Mouse (Mus musculus) hindbrain, embryonic 14.5 days (tissue): ENCODE measurements around the gene Wdr76. TPM values are rescaled to one million over a fixed set of nuclear protein-coding genes. Genes with fewer than 3 reads are reported as not detected.
"Not testable (repeated sequence)": the region's sequence is repeated elsewhere in the genome, so short reads cannot be mapped to it uniquely, and the experiment has no call there.

Experiments used
- ATAC-seq: fragments of 200-750 bp; cut with Nextera tagmentation; 2 replicates; pipeline ENCODE4 v1.8.0; 2017; ENCODE audit warnings: moderate number of reproducible peaks, mild to moderate bottlenecking, moderate TSS enrichment, moderate library complexity; ENCODE audit not compliant: low FRiP score
- DNase-seq: peaks from one replicate; pipeline ENCODE4 v3.0.0-alpha.2; 2015; ENCODE audit warnings: low spot score
- H3K27ac ChIP-seq: fragments of 300-500 bp; sonication (generic); 2 replicates; pipeline ENCODE4 v1.5.1; 2014; ENCODE audit warnings: mild to moderate bottlenecking, moderate library complexity
- H3K27me3 ChIP-seq: fragments of 300-500 bp; sonication (generic); 2 replicates; pipeline ENCODE4 v1.6.1; 2014; ENCODE audit warnings: mild to moderate bottlenecking, low read length, mixed read lengths; ENCODE audit not compliant: control insufficient read depth, insufficient read depth
- H3K36me3 ChIP-seq: fragments of 300-500 bp; sonication (generic); replicated peaks from 2 replicates; pipeline ENCODE4 v1.6.1; 2014; ENCODE audit not compliant: control insufficient read depth, insufficient read depth
- H3K4me1 ChIP-seq: fragments of 300-500 bp; sonication (generic); replicated peaks from 2 replicates; pipeline ENCODE4 v1.6.1; 2014; ENCODE audit warnings: antibody characterized with exemption, low read length, mixed read lengths; ENCODE audit not compliant: control insufficient read depth, insufficient read depth
- H3K4me2 ChIP-seq: fragments of 300-500 bp; sonication (generic); replicated peaks from 2 replicates; pipeline ENCODE4 v1.6.1; 2014; ENCODE audit warnings: mild to moderate bottlenecking, moderate library complexity
- H3K4me3 ChIP-seq: fragments of 300-500 bp; sonication (generic); replicated peaks from 2 replicates; pipeline ENCODE4 v1.5.1; 2014; ENCODE audit warnings: mild to moderate bottlenecking, low read length
- H3K9ac ChIP-seq: fragments of 300-500 bp; sonication (generic); 2 replicates; pipeline ENCODE4 v1.6.1; 2014
- H3K9me3 ChIP-seq: fragments of 300-500 bp; sonication (generic); 2 replicates; pipeline ENCODE4 v1.6.1; 2016; ENCODE audit warnings: low read length; ENCODE audit not compliant: control insufficient read depth
- WGBS: fragments of 180-500 bp; shearing (Covaris S2); extraction: QIAGEN DNeasy Blood & Tissue Kit; methylation state at CpG from one replicate; pipeline ENCODE4 v1.1.7; 2014; 5-methylcytosine and 5-hydroxymethylcytosine counted together
- polyA plus RNA-seq: library from polyadenylated mRNA; unstranded; fragments of >200 nt; fragmentation: Nextera tagmentation; extraction: Ambion mirVana; gene quantifications from 2 replicates; pipeline ENCODE4 v1.2.1, GENCODE M21; 2014

Gene Wdr76
- polyA plus RNA-seq, 1 experiment from 2014 or later: 3.8 TPM

DNA sequence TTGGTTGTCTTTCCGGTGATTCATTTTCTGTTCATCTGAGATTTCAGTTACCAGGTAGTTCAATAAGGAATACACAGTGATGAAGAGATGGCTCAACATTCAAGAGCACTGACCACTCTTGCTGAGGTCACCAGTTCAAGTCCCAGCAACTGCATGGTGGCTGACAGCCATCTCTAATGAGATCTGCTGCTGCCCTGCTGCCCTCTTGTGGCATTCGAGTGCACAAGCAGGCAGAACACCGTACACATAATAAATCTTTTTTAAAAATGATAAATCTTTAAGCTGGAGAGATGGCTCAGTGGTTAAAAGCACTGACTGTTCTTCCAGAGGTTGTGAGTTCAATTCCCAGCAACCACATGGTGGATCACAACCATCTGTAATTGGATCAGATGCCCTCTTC is 26.0 kb upstream of the Wdr76 start:
- WGBS: 54% methylated on average over 3 of the region's 3 CpGs
- no peak for ATAC-seq

DNA sequence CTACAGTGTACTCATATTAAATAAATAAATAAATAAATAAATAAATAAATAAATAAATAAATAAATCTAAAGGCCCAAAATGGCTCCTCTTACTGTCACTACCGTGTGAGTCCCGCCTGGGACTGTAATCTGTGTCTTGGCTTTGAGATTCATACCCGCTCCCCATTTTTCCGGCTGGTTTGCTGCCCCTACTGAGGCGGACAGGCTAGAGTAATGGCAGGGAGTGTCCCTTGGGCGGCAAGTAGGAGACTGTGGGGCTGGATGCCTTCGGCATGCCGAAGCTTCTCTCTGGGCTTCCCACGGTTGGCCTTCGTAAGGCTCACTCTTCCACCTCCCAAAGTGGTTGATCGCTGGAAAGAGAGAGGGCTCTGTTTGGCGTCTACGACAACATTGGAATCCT is 25.6 kb upstream of the Wdr76 start:
- not testable (repeated sequence) for H3K4me1 ChIP-seq, H3K27ac ChIP-seq, H3K4me3 ChIP-seq, H3K4me2 ChIP-seq, H3K9me3 ChIP-seq, ATAC-seq, H3K9ac ChIP-seq, H3K27me3 ChIP-seq, DNase-seq, H3K36me3 ChIP-seq
- 90% methylated on average over 13 of the region's 13 CpGs for WGBS

More for the DNA sequence above, 26.0 kb upstream of the Wdr76 start:
- Histone ChIP-seq H3K9ac (no peak overlapping the region), H3K4me3 (no peak overlapping the region), H3K9me3 (no peaks in the 10 kb centered on the region), H3K36me3 (no peaks in the 10 kb centered on the region), H3K27me3 (no peaks in the 10 kb centered on the region), H3K27ac (no peak overlapping the region), H3K4me2 (no peak overlapping the region), H3K4me1 (no peaks in the 10 kb centered on the region; the same call in 1 of the 2 replicates)
- DNase-seq: no peak

DNA sequence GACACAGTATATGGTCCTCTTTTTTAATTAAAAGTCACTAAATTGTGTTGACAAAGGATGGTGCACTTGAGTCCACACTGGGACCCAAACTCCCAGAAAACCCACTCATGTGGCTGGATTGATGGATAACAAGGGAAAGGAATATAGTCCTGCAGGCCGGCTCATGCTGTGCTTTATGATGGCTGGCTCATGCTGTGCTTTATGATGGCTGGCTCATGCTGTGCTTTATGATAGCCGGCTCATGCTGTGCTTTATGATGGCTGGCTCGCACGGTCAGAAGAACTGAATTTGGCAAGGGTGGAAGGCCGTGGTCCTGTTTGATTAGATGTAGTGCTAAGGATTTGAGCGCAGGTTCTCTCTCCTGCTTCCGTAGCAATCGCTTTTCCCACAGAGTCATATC is 22.9 kb upstream of the Wdr76 start:
- ATAC-seq (no peak), DNase-seq (no peak)
- Histone ChIP-seq H3K27me3 (no peaks in the 10 kb centered on the region), H3K36me3 (no peaks in the 10 kb centered on the region), H3K27ac (no peak overlapping the region), H3K4me1 (no peaks in the 10 kb centered on the region; the same call in 1 of the 2 replicates), H3K4me2 (0 out of 2 replicates have a peak overlapping the region, but pooled peaks have one; percentile 1), H3K4me3 (no peak overlapping the region), H3K9ac (no peak overlapping the region), H3K9me3 (no peaks in the 10 kb centered on the region)
- 34% methylated on average over 8 of the region's 8 CpGs for WGBS

DNA sequence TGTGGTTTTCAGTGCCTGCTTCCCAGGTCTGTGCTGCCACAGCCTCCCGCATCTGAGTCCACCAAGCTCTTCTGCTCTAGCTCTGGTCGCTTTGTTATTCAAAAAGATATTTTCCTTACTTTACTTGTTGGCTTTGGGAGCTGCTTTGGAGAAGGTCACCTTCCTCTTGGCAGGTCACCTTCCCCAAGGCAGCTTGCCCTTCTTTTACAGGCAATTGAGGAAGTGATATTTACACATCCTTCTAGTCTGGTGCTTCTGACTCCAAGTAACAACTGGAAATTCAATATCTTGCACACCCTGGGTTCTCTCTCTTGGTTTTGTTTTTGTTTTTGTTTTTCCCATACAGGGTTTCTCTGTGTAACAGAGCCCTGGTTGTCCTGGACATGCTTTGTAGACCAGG is 22.1 kb upstream of the Wdr76 start:
- not testable (repeated sequence) for H3K9me3 ChIP-seq, H3K4me2 ChIP-seq, H3K4me3 ChIP-seq, H3K36me3 ChIP-seq, H3K9ac ChIP-seq, DNase-seq, H3K27ac ChIP-seq, H3K4me1 ChIP-seq, H3K27me3 ChIP-seq, ATAC-seq
- 83% methylated on average over 1 of the region's 2 CpGs for WGBS

DNA sequence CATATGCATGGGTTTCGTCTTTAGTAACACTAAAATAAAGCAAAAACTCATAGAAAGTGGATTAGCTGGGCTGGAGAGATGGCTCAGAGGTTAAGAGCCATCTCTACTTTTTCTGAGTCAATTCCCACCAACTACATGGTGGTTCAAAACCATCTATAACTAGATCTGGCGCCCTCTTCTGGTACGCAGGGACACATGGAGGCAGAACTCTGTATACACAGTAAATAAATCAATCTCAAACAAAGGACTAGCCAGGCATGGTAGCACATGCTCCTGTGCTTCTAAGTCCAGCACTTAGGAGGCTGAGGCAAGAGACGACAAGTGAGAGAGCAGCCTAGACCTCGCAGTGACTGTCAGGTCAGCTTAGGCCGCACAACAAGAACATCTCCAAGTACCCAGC is 5.0 kb upstream of the Wdr76 start:
- H3K9me3 ChIP-seq, H3K4me3 ChIP-seq, H3K27ac ChIP-seq, H3K9ac ChIP-seq, H3K27me3 ChIP-seq, DNase-seq, H3K36me3 ChIP-seq, H3K4me2 ChIP-seq, H3K4me1 ChIP-seq: not testable (repeated sequence)
- 0 out of 2 replicates have a peak, but pooled peaks have one; percentile 12 for ATAC-seq
- 83% methylated on average over 1 of the region's 6 CpGs for WGBS

DNA sequence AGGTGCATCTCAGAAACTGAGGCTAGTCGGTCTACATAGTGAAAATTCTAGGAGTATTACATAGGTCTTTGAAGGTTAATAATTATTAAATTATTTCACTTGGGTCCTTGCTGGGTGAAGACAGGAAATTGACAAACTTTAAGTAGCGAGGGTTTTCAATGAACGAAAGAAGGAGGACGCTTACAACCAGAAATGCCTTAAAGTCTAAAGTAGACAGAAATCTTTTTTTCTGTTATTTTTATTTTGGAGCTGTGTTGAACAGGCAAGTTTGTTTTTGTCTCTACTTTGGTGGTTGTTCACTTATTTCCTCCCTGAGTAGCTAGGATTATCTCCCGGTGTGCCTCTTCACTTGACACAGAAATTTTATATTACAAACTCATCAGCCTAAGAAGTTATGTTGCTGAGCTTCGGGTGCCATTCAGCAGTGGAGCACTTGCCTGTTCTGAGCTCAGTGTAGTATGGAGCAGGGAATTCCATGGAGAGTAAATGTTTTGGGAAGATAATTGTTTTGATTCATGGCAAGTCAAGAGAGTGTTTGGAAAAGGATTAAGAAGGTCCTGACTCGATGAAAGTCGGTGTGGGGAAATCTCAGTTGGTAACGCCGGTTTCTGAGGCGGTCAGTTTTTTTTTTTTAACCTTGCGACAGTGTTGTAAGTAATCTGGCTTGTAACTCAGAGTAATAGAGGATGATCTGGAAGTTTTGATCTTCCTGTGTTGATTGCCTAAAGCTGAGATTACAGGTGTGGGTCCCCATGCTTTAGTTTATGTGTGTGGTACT is 839 bp downstream of the Wdr76 start:
- WGBS: 28% methylated on average over 12 of the region's 12 CpGs
- DNase-seq (no peak), ATAC-seq (no peak)
- Histone ChIP-seq H3K9me3 (no peaks in the 10 kb centered on the region), H3K36me3 (peaks cover 10% of the 10 kb centered on the region), H3K4me3 (peak overlapping the region; percentile 56), H3K4me1 (peaks cover 8% of the 10 kb centered on the region; the same call in 1 of the 2 replicates), H3K9ac (peak overlapping the region; percentile 68), H3K27me3 (no peaks in the 10 kb centered on the region), H3K27ac (no peak overlapping the region), H3K4me2 (peak overlapping the region; percentile 76)

DNA sequence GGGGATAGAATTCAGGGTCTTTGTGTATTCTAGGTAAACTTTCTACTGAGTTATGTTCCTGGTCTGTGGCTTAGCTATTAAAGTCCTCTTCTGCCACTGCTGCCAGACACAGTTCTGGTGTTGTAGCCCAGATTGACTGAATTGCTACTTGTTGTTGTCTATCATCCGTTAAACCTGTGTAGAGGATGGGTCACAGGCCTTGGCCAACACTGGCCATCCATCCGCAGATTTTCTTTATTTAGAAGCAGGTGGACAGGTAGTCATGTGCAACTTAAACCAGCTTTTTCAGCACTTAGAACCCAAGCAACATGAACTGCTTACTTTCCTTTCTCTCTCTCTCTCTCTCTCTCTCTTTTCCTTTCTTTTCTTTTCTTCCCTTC is 1.4 kb downstream of the Wdr76 start:
- ATAC-seq: no peak
- peaks cover 8% of the 10 kb centered on the region; the same call in 1 of the 2 replicates for H3K4me1 ChIP-seq
- H3K27ac ChIP-seq: no peak overlapping the region
- H3K9ac ChIP-seq: no peak overlapping the region
- 87% methylated on average over 2 of the region's 2 CpGs for WGBS
- no peak overlapping the region; the same call in 1 of the 2 replicates for H3K4me3 ChIP-seq
- no peaks in the 10 kb centered on the region for H3K27me3 ChIP-seq
- no peak for DNase-seq
- H3K36me3 ChIP-seq: peaks cover 10% of the 10 kb centered on the region
- H3K9me3 ChIP-seq: no peaks in the 10 kb centered on the region
- H3K4me2 ChIP-seq: peak overlapping the region; percentile 76

DNA sequence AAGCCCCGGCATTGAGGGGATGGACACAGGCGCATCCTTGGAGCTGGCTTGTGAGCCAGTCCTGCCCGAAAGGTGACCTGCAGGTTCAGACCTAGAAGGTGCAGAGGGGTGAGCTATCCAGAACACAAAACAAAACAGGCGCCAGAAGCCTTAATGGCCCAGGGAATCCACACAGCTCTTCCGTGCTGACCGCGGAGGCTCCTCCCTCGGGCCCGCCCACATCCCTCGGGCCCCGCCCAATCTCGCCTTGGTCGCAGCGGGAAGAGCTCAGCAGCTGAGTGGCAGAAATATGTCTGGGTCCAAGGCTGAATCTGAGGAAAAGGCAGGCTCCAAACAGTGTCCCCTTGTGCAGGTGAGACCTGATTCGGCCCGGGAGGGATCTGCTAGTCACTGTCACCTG is 3.1 kb downstream of the Wdr76 start:
- Histone ChIP-seq H3K9me3 (no peaks in the 10 kb centered on the region), H3K4me3 (peak overlapping the region; percentile 32), H3K36me3 (peaks cover 10% of the 10 kb centered on the region), H3K9ac (peak overlapping the region; percentile 21; the same call in 1 of the 2 replicates), H3K4me1 (peaks cover 8% of the 10 kb centered on the region; the same call in 1 of the 2 replicates), H3K27ac (no peak overlapping the region), H3K4me2 (peak overlapping the region; percentile 50), H3K27me3 (no peaks in the 10 kb centered on the region)
- WGBS: 23% methylated on average over 16 of the region's 16 CpGs
- peak; percentile 41; the same call in 1 of the 2 replicates for ATAC-seq
- peak; percentile 36 for DNase-seq

DNA sequence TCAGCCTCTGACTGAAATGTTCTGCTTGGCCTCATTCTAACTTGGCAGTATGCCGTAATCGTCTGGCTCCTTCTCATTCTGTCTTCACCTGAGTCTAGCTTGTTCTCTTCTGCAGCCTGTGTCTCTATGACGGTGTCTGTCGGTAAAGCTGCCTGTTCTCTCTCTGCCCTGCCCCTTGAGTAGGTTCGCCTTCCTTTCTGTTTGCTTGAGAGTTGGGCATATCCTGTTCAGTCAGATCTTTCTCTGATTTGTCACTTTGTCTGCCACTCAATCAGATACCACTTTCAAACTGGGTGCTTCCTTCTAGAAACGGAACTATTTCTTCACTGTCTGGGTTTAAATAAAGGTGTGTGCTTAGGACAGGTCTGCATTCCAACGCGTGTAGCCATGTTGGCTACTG is 4.9 kb downstream of the Wdr76 start:
- Histone ChIP-seq H3K9me3 (no peaks in the 10 kb centered on the region), H3K4me2 (no peak overlapping the region), H3K27ac (no peak overlapping the region), H3K36me3 (peaks cover 10% of the 10 kb centered on the region), H3K4me1 (peaks cover 8% of the 10 kb centered on the region; the same call in 1 of the 2 replicates), H3K27me3 (no peaks in the 10 kb centered on the region), H3K4me3 (no peak overlapping the region), H3K9ac (no peak overlapping the region)
- no peak for ATAC-seq
- 95% methylated on average over 8 of the region's 8 CpGs for WGBS
- DNase-seq: no peak
